In genomic region chr1:165833910-165834632, GRCm38 (mm10) we compare ENCODE assay signal across 10 mouse cellular contexts. TPM values are rescaled to one million over a fixed set of nuclear protein-coding genes. Genes with fewer than 3 reads are reported as not detected.
DNase-seq lines count a peak whose midpoint lies in the region; ATAC-seq lines count a peak whose summit lies in the region.
"Had no signal": no experiment of that assay in that cellular context is flagged by ENCODE, and none has a peak within 500 bp of the region (broad histone marks: within the 10 kb centered on the region; RNA-seq: fewer than 3 reads in every experiment).

No protein-coding gene starts in this region.

- H3K4me2 ChIP-seq in kidney, embryonic 15.5 days: peak overlapping the region; percentile 54
- peak overlapping the region; percentile 46 for H3K4me2 ChIP-seq in forebrain, embryonic 12.5 days
- peak overlapping the region; percentile 59 for H3K4me2 ChIP-seq in limb, embryonic 13.5 days (replicated peaks)
- peak overlapping the region; percentile 50 for H3K4me2 ChIP-seq in neural tube, embryonic 14.5 days (ENCODE audit: low read depth, low read length)

- 0 out of 2 replicates have a peak, but pooled peaks have one; percentile 31 for ATAC-seq in kidney, embryonic 15.5 days (replicated peaks; ENCODE audit: low FRiP score)
- ATAC-seq in forebrain, embryonic 12.5 days (ENCODE audit: low FRiP score): peak; percentile 78
- ATAC-seq in limb, embryonic 13.5 days (ENCODE audit: low FRiP score, low read depth): no peak
- peak; percentile 85 for ATAC-seq in neural tube, embryonic 14.5 days (ENCODE audit: low read depth)

- peaks cover 41% of the 10 kb centered on the region for H3K4me1 ChIP-seq in kidney, embryonic 15.5 days
- peaks cover 35% of the 10 kb centered on the region for H3K4me1 ChIP-seq in forebrain, embryonic 12.5 days
- H3K4me1 ChIP-seq in limb, embryonic 13.5 days: peaks cover 44% of the 10 kb centered on the region
- peaks cover 34% of the 10 kb centered on the region for H3K4me1 ChIP-seq in neural tube, embryonic 14.5 days (ENCODE audit: control insufficient read depth, insufficient read depth, low read length)

- H3K27ac ChIP-seq in kidney, embryonic 15.5 days: peak overlapping the region; percentile 58
- H3K27ac ChIP-seq in forebrain, embryonic 12.5 days: 0 out of 2 replicates have a peak overlapping the region, but pooled peaks have one; percentile 27
- H3K27ac ChIP-seq in limb, embryonic 13.5 days: no peak overlapping the region
- peak overlapping the region; percentile 85 for H3K27ac ChIP-seq in neural tube, embryonic 14.5 days (ENCODE audit: low read depth, low read length)

- no peaks in the 10 kb centered on the region for H3K36me3 ChIP-seq in kidney, embryonic 15.5 days
- no peaks in the 10 kb centered on the region for H3K36me3 ChIP-seq in forebrain, embryonic 12.5 days (replicated peaks)
- no peaks in the 10 kb centered on the region for H3K36me3 ChIP-seq in limb, embryonic 13.5 days
- H3K36me3 ChIP-seq in neural tube, embryonic 14.5 days (ENCODE audit: control insufficient read depth, insufficient read depth, low read length): no peaks in the 10 kb centered on the region

- H3K9me3 ChIP-seq in kidney, embryonic 15.5 days (replicated peaks): no peaks in the 10 kb centered on the region
- H3K9me3 ChIP-seq in forebrain, embryonic 12.5 days: no peaks in the 10 kb centered on the region
- no peaks in the 10 kb centered on the region for H3K9me3 ChIP-seq in limb, embryonic 13.5 days
- H3K9me3 ChIP-seq in neural tube, embryonic 14.5 days (ENCODE audit: control insufficient read depth, low read length): no peaks in the 10 kb centered on the region

- DNase-seq in kidney, postnatal 10 days: no peak
- no peak for DNase-seq in cerebellum, adult 9-11 months
- DNase-seq in adrenal gland, adult 8-10 months: no peak
- DNase-seq in thymus, postnatal 0 days (ENCODE audit: low spot score): no peak
- DNase-seq: lung, postnatal 10 days; right cerebral cortex, postnatal 4 days had no signal

- WGBS in kidney, embryonic 15.5 days: 14% methylated on average over 17 of the region's 17 CpGs
- WGBS in forebrain, embryonic 12.5 days: 24% methylated on average over 17 of the region's 17 CpGs
- 15% methylated on average over 17 of the region's 17 CpGs for WGBS in limb, embryonic 13.5 days
- 10% methylated on average over 17 of the region's 17 CpGs for WGBS in neural tube, embryonic 14.5 days

- H3K4me3 ChIP-seq in kidney, embryonic 15.5 days (replicated peaks): peak overlapping the region; percentile 24
- peak overlapping the region; percentile 5; the same call in 1 of the 2 replicates for H3K4me3 ChIP-seq in forebrain, embryonic 12.5 days (replicated peaks)
- peak overlapping the region; percentile 28 for H3K4me3 ChIP-seq in limb, embryonic 13.5 days
- H3K4me3 ChIP-seq in neural tube, embryonic 14.5 days (ENCODE audit: low read depth, low read length): peak overlapping the region; percentile 18; the same call in 1 of the 2 replicates

- no peak overlapping the region for H3K9ac ChIP-seq in kidney, embryonic 15.5 days
- no peak overlapping the region for H3K9ac ChIP-seq in forebrain, embryonic 12.5 days
- no peak overlapping the region; the same call in 1 of the 2 replicates for H3K9ac ChIP-seq in limb, embryonic 13.5 days
- H3K9ac ChIP-seq in neural tube, embryonic 14.5 days (replicated peaks; ENCODE audit: low read depth, low read length): peak overlapping the region; percentile 26; the same call in 1 of the 2 replicates

- peaks cover 14% of the 10 kb centered on the region for H3K27me3 ChIP-seq in kidney, embryonic 15.5 days
- H3K27me3 ChIP-seq in forebrain, embryonic 12.5 days: peaks cover 41% of the 10 kb centered on the region
- H3K27me3 ChIP-seq in limb, embryonic 13.5 days: peaks cover 25% of the 10 kb centered on the region
- no peaks in the 10 kb centered on the region for H3K27me3 ChIP-seq in neural tube, embryonic 14.5 days (ENCODE audit: control insufficient read depth, insufficient read depth, low read length)

RNA-seq across cellular contexts. Expression of gene Cd247, which starts 45.6 kb away (rescaled TPM):
- 0.66 and 0.69 TPM in 2 replicates for polyA plus RNA-seq in kidney, embryonic 15.5 days (2015; fragmentation: Nextera tagmentation; extraction: Ambion mirVana)
- 1.1 and 2.4 TPM in 2 replicates for polyA plus RNA-seq in forebrain, embryonic 12.5 days (2016; fragmentation: Nextera tagmentation; extraction: Ambion mirVana)
- polyA plus RNA-seq in limb, embryonic 13.5 days (2015; fragmentation: Nextera tagmentation; extraction: Ambion mirVana): 0.48 and 0.69 TPM in 2 replicates
- 0.99 and 1.1 TPM in 2 replicates for polyA plus RNA-seq in neural tube, embryonic 14.5 days (2014; fragmentation: Nextera tagmentation; extraction: Ambion mirVana)
- under 1 TPM; 0.20 to 0.46 (median 0.43) TPM for total RNA-seq in adrenal gland, adult 8-10 months (2022)
- polyA plus RNA-seq in thymus, postnatal 0 days (2015; fragmentation: Nextera tagmentation; extraction: Ambion mirVana): 282 TPM in 2 replicates

Comparison
In these comparisons a context has a peak if more than half of its experiments do, and no peak if none do; other contexts are left out.
1. RNA of gene Cd247, which starts 45.6 kb away (polyA plus RNA-seq): 282 TPM in thymus, postnatal 0 days; 1.1 to 2.4 TPM in forebrain, embryonic 12.5 days, 0.99 to 1.1 TPM in neural tube, embryonic 14.5 days, 0.66 to 0.69 TPM in kidney, embryonic 15.5 days and 0.48 to 0.69 TPM in limb, embryonic 13.5 days; every median in the first group is over 10 times any median in the second.
2. Peak in every context shown above with its lines, with median percentiles within 50 percentile points of each other: H3K4me2 ChIP-seq and H3K4me3 ChIP-seq.